Mouse (Mus musculus): ENCODE results near the gene Olfr46. TPM values are rescaled to one million over a fixed set of nuclear protein-coding genes. Genes with fewer than 3 reads are reported as not detected.
"Not testable (repeated sequence)": the region's sequence is repeated elsewhere in the genome, so short reads cannot be mapped to it uniquely, and the experiment has no call there.

Gene Olfr46
- under 1 TPM; 0.25 to 0.37 TPM for total RNA-seq (2021)
- long read RNA-seq: 0 reads

GRCm38 (mm10) chr7:140600969-140601368 lies at the start of gene Olfr46:
TSS of gene Olfr46 (plus strand) at chr7:140601269.
- DNase-seq (ENCODE audit: low spot score in 2 of 2): not testable (repeated sequence)

GRCm38 (mm10) chr7:140567586-140567985 lies 33.5 kb upstream of the Olfr46 start, which contains the start of gene Olfr538:
TSS of gene Olfr538 (plus strand) at chr7:140567886.
- no peak for DNase-seq (ENCODE audit: low spot score in 2 of 2)

- DNase-seq (ENCODE audit: low spot score in 2 of 2): not testable (repeated sequence)
Measured at GRCm38 (mm10) chr7:140628670-140629069, 27.6 kb downstream of the Olfr46 start, which contains the start of gene Olfr61. TSS of gene Olfr61 (plus strand) at chr7:140628970.

- DNase-seq (ENCODE audit: low spot score in 2 of 2): no peak
Measured at GRCm38 (mm10) chr7:140630559-140630958, 29.5 kb downstream of the Olfr46 start.

GRCm38 (mm10) chr7:140646152-140646551 lies 45.1 kb downstream of the Olfr46 start, which contains the start of gene Olfr53:
TSS of gene Olfr53 (plus strand) at chr7:140646452.
- no peak for DNase-seq (ENCODE audit: low spot score in 2 of 2)

GRCm38 (mm10) chr7:140659630-140660029 lies 58.6 kb downstream of the Olfr46 start, which contains the start of gene Olfr539:
TSS of gene Olfr539 (plus strand) at chr7:140659930.
- DNase-seq (ENCODE audit: low spot score in 2 of 2): no peak

Other genes with a start within 250 kb of the Olfr46 start
- gene Olfr60, start 239.6 kb upstream of the Olfr46 start, total RNA-seq (2021): not detected
- gene Olfr530, start 224.9 kb upstream of the Olfr46 start, total RNA-seq (2021): not detected
- gene Olfr531, start 198.4 kb upstream of the Olfr46 start, total RNA-seq (2021): not detected
- gene Olfr532, start 179.6 kb upstream of the Olfr46 start, total RNA-seq (2021): not detected
- gene Olfr533, start 137.9 kb upstream of the Olfr46 start, total RNA-seq (2021): not detected
- gene Olfr535, start 117.1 kb upstream of the Olfr46 start, total RNA-seq (2021): under 1 TPM; 0.22 to 0.33 TPM
- not detected for gene Olfr536, start 93.9 kb upstream of the Olfr46 start, total RNA-seq (2021)
- gene Olfr538, start 33.4 kb upstream of the Olfr46 start, total RNA-seq (2021): under 1 TPM in 1 of 2 experiments, not detected in 1; 0.25 TPM
- not detected for gene Olfr61, start 27.7 kb downstream of the Olfr46 start, total RNA-seq (2021)
- gene Olfr53, start 45.2 kb downstream of the Olfr46 start, total RNA-seq (2021): under 1 TPM in 1 of 2 experiments, not detected in 1; 0.25 TPM
- under 1 TPM; 0.13 to 0.15 TPM for gene Olfr539, start 58.7 kb downstream of the Olfr46 start, total RNA-seq (2021)
- under 1 TPM in 1 of 2 experiments, not detected in 1; 0.10 TPM for gene Olfr45, start 80.7 kb downstream of the Olfr46 start, total RNA-seq (2021)
- not detected for gene Olfr541, start 96.0 kb downstream of the Olfr46 start, total RNA-seq (2021)
- gene Cyp2e1, start 162.5 kb downstream of the Olfr46 start, total RNA-seq (2021): not detected
- not detected for gene Syce1, start 186.6 kb downstream of the Olfr46 start, total RNA-seq (2021)
- gene Zfp941, start 220.9 kb downstream of the Olfr46 start, total RNA-seq (2021): 10 to 100 TPM; 12.8 to 14.9 TPM
- gene Urah, start 233.7 kb downstream of the Olfr46 start, total RNA-seq (2021): 1 to 10 TPM in 1 of 2 experiments, under 1 TPM in 1; 0.99 to 2.3 TPM
- not detected for gene Scgb1c1, start 244.3 kb downstream of the Olfr46 start, total RNA-seq (2021)
- not detected for gene Odf3, start 246.5 kb downstream of the Olfr46 start, total RNA-seq (2021)